Mouse (Mus musculus): ENCODE data around the gene Aldh1a2.

DNA sequence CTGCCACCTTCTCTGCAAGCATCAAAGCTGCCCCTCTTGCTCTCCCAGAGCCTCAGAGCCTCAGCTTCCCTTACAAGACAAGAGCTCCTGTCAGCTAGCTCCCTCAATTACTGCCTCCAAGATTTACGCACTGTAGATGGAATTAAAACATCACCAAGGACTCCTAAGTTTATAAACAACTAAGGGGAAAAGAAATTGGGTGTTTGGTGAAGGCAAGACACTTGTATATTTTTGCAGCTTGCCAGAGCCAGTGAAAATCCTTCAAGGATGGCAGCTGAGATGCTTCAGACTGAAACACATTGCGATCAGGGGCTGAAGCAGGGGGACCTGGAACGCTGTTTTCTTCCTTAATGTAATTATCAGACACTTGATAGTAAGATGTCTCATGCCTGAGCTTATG is 47.1 kb downstream of the Aldh1a2 start:
- no peak for TF ChIP-seq CTCF (IDR thresholded peaks at IDR 0.05; ENCODE audit: low read depth)
- no peak for TF ChIP-seq EP300 (IDR thresholded peaks at IDR 0.05; ENCODE audit: low read depth)

Data from liver, embryonic 14.5 days (tissue).